ENCODE assay signal across 21 mouse cellular contexts in genomic region chr15:100057698-100058097, GRCm38 (mm10). TPM values are rescaled to one million over a fixed set of nuclear protein-coding genes. Genes with fewer than 3 reads are reported as not detected.
DNase-seq lines count a peak whose midpoint lies in the region; ATAC-seq and TF ChIP-seq lines count a peak whose summit lies in the region.
"Had no signal": no experiment of that assay in that cellular context is flagged by ENCODE, and none has a peak within 500 bp of the region (broad histone marks: within the 10 kb centered on the region; RNA-seq: fewer than 3 reads in every experiment).

No protein-coding gene starts in this region.

- H3K4me3 ChIP-seq in spleen, adult 2 months (ENCODE audit: extremely low read depth, insufficient read depth, insufficient read length), result no peak overlapping the region
- no peak overlapping the region for H3K4me3 ChIP-seq in liver, embryonic 15.5 days (replicated peaks)
- H3K4me3 ChIP-seq: embryonic facial prominence, embryonic 13.5 days; forebrain, embryonic 12.5 days; hindbrain, embryonic 12.5 days had no signal

- peaks cover 39% of the 10 kb centered on the region for H3K4me1 ChIP-seq in spleen, adult 2 months (ENCODE audit: control insufficient read depth, insufficient read depth, insufficient read length)
- H3K4me1 ChIP-seq in liver, embryonic 15.5 days (replicated peaks), result peaks cover 39% of the 10 kb centered on the region

- H3K36me3 ChIP-seq in spleen, adult 2 months (ENCODE audit: control insufficient read depth, insufficient read depth, low read length), result no peaks in the 10 kb centered on the region
- H3K36me3 ChIP-seq in liver, embryonic 15.5 days (replicated peaks), result no peaks in the 10 kb centered on the region
- H3K36me3 ChIP-seq: forebrain, embryonic 12.5 days; hindbrain, embryonic 12.5 days had no signal

- TF ChIP-seq POLR2A in spleen, adult 2 months (IDR thresholded peaks at IDR 0.05; ENCODE audit: low read depth, low read length), result no peak

- no peak for TF ChIP-seq CTCF in spleen, adult 2 months (IDR thresholded peaks at IDR 0.05; ENCODE audit: extremely low read depth, insufficient read depth, insufficient read length, insufficient replicate concordance)

- no peaks in the 10 kb centered on the region for H3K27me3 ChIP-seq in spleen, adult 2 months (ENCODE audit: control insufficient read depth, insufficient read depth, low read length)
- no peaks in the 10 kb centered on the region for H3K27me3 ChIP-seq in liver, embryonic 15.5 days
- H3K27me3 ChIP-seq: embryonic facial prominence, embryonic 13.5 days; forebrain, embryonic 12.5 days; hindbrain, embryonic 12.5 days had no signal

- DNase-seq in spleen, adult 2 months (ENCODE audit: low read depth in 1 of 2, low spot score in 2 of 2), result no peak
- DNase-seq in spleen, postnatal 10 days (ENCODE audit: low spot score in 2 of 2), result no peak
- DNase-seq in brain, adult 2 months (ENCODE audit: low read depth, low spot score), result peak; percentile 74
- DNase-seq in telencephalon, adult 2 months (ENCODE audit: low read depth, low spot score), result peak; percentile 69
- no peak for DNase-seq in layer of hippocampus, postnatal 36 days
- DNase-seq: adrenal gland, postnatal 10 days; cerebellum, adult 11-12 months; cerebellum, adult 9-11 months; cerebellum, postnatal 36 days; forebrain, postnatal 0 days; gastrocnemius, postnatal 36 days; heart, adult 11 months; heart, postnatal 10 days; heart, postnatal 4 days had no signal

- ATAC-seq in liver, embryonic 15.5 days (ENCODE audit: insufficient read depth), result peak; percentile 29; the same call in 1 of the 2 replicates
- no peak for ATAC-seq in megakaryocyte-erythroid progenitor cell, adult 5-6 weeks (replicated peaks; ENCODE audit: low FRiP score, low TSS enrichment, poor library complexity, severe bottlenecking)
- ATAC-seq: forebrain, postnatal 0 days; hindbrain, embryonic 16.5 days had no signal

- H3K4me2 ChIP-seq in liver, embryonic 15.5 days, result 0 out of 2 replicates have a peak overlapping the region, but pooled peaks have one; percentile 20
- H3K4me2 ChIP-seq: embryonic facial prominence, embryonic 13.5 days; forebrain, embryonic 12.5 days; hindbrain, embryonic 12.5 days had no signal

- H3K9ac ChIP-seq in liver, embryonic 15.5 days, result 0 out of 2 replicates have a peak overlapping the region, but pooled peaks have one; percentile 0
- H3K9ac ChIP-seq: embryonic facial prominence, embryonic 13.5 days; forebrain, embryonic 12.5 days; forebrain, postnatal 0 days; hindbrain, embryonic 12.5 days had no signal

- peak overlapping the region; percentile 56 for H3K27ac ChIP-seq in spleen, adult 2 months (ENCODE audit: insufficient read depth, low read length)
- H3K27ac ChIP-seq in liver, embryonic 15.5 days (replicated peaks), result peak overlapping the region; percentile 45; the same call in 1 of the 2 replicates
- H3K27ac ChIP-seq: embryonic facial prominence, embryonic 13.5 days; forebrain, embryonic 12.5 days; hindbrain, embryonic 12.5 days had no signal

- H3K9me3 ChIP-seq in liver, embryonic 15.5 days (replicated peaks), result no peaks in the 10 kb centered on the region
- H3K9me3 ChIP-seq: embryonic facial prominence, embryonic 13.5 days; forebrain, embryonic 12.5 days; G1E; hindbrain, embryonic 12.5 days had no signal

- 65% methylated on average over 3 of the region's 3 CpGs for WGBS in spleen, adult 2 months
- WGBS in liver, embryonic 15.5 days (ENCODE audit: insufficient replicate concordance), result 54% methylated on average over 3 of the region's 3 CpGs

RNA-seq across cellular contexts. Expression of gene Dip2b, which starts 19.2 kb away (rescaled TPM):
- polyA plus RNA-seq in spleen, adult 2 months (2012; rRNA removed), result 12.2 and 13.6 TPM in 2 replicates
- 2.4 and 2.5 TPM in 2 replicates for polyA plus RNA-seq in liver, embryonic 15.5 days (2015; fragmentation: Nextera tagmentation; extraction: Ambion mirVana)
- total RNA-seq in layer of hippocampus, postnatal 36 days (2021), result 10 to 100 TPM; 48.5 to 58.8 TPM
- 10.6 and 14.5 TPM in 2 replicates for total RNA-seq in megakaryocyte-erythroid progenitor cell, adult 5-6 weeks (2014; fragmentation: Nextera tagmentation)
- 6.1 and 14.0 TPM in 2 replicates for total RNA-seq in megakaryocyte-erythroid progenitor cell, adult 5-6 weeks (2017)

Comparison
In these comparisons a context has a peak if more than half of its experiments do, and no peak if none do; other contexts are left out.
1. DNase-seq: peak in brain, adult 2 months (single experiment) and telencephalon, adult 2 months (single experiment); none in spleen, adult 2 months (0 of 2), spleen, postnatal 10 days (0 of 2) and layer of hippocampus, postnatal 36 days (0 of 2).